Mouse (Mus musculus) liver, adult (tissue): Measurements from ENCODE around the gene Prl2c2.
"Not testable (repeated sequence)": the region's sequence is repeated elsewhere in the genome, so short reads cannot be mapped to it uniquely, and the experiment has no call there.

Experiments used
- GATA4 ChIP-seq: IDR thresholded peaks from 2 replicates; pipeline ENCODE4 v1.6.1; 2014; ENCODE audit warnings: mild to moderate bottlenecking, low read length; ENCODE audit not compliant: insufficient replicate concordance

Prl2c2 gene

DNA sequence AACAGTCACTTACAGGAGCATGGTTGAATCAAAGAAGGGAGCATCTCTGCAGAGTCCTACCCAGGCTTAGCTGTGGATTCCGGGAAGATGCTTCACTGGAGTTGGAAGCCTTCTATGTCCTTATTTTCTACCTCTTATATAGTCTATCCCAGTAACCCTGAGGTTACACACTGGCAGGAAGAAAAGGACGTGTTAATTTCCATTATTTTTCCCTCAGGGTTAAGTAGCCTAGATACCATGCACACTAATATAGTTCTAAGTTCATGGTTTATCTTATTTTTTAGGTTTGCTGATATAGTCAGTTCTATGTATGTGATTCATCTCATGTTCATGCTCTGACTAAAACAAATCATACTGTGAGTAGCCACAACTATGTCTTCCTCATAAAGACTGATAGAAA lies at the start of gene Prl2c2:
Prl2c2 (minus strand) TSS at position 101 of the 400 bp plus-strand sequence.
- TF ChIP-seq GATA4, result not testable (repeated sequence)
